9 mouse cellular contexts compared by ENCODE assay signal in genomic region chrX:105104175-105104574, GRCm38 (mm10). TPM values are rescaled to one million over a fixed set of nuclear protein-coding genes. Genes with fewer than 3 reads are reported as not detected.
DNase-seq lines count a peak whose midpoint lies in the region; ATAC-seq lines count a peak whose summit lies in the region.
"Had no signal": no experiment of that assay in that cellular context is flagged by ENCODE, and none has a peak within 500 bp of the region (broad histone marks: within the 10 kb centered on the region; RNA-seq: fewer than 3 reads in every experiment).

No protein-coding gene starts in this region.

- no peak overlapping the region for H3K4me3 ChIP-seq in hindbrain, embryonic 16.5 days (ENCODE audit: low read length)
- H3K4me3 ChIP-seq in hindbrain, embryonic 12.5 days = no peak overlapping the region
- H3K4me3 ChIP-seq: embryonic facial prominence, embryonic 12.5 days had no signal

- no peaks in the 10 kb centered on the region for H3K4me1 ChIP-seq in hindbrain, embryonic 16.5 days (ENCODE audit: control insufficient read depth, insufficient read depth, low read depth, low read length)
- no peaks in the 10 kb centered on the region for H3K4me1 ChIP-seq in hindbrain, embryonic 12.5 days
- H3K4me1 ChIP-seq: embryonic facial prominence, embryonic 12.5 days had no signal

- H3K4me2 ChIP-seq in hindbrain, embryonic 16.5 days (ENCODE audit: low read length) = no peak overlapping the region
- no peak overlapping the region for H3K4me2 ChIP-seq in hindbrain, embryonic 12.5 days (replicated peaks)
- H3K4me2 ChIP-seq: embryonic facial prominence, embryonic 12.5 days had no signal

- ATAC-seq in hindbrain, embryonic 16.5 days = peak; percentile 52; the same call in 1 of the 2 replicates
- ATAC-seq in hindbrain, embryonic 12.5 days (ENCODE audit: low FRiP score) = no peak
- peak; percentile 76 for ATAC-seq in megakaryocyte progenitor cell, adult 5-6 weeks (replicated peaks; ENCODE audit: poor library complexity)

- DNase-seq in urinary bladder, postnatal 25 days (ENCODE audit: low spot score) = peak; percentile 12
- DNase-seq in urinary bladder, postnatal 4 days (ENCODE audit: low spot score in 2 of 2) = no peak
- peak; percentile 46 for DNase-seq in c-Kit-positive CD71-positive TER-119-negative erythroid progenitor cells, embryonic 14.5 days (ENCODE audit: low read depth)
- DNase-seq in gastrocnemius, postnatal 10 days = no peak
- no peak for DNase-seq in frontal cortex, postnatal 14 days (ENCODE audit: low spot score in 2 of 2)

- WGBS in hindbrain, embryonic 16.5 days = 39% methylated on average over 5 of the region's 5 CpGs
- WGBS in hindbrain, embryonic 12.5 days = 47% methylated on average over 5 of the region's 5 CpGs

- H3K9me3 ChIP-seq in hindbrain, embryonic 16.5 days (ENCODE audit: control insufficient read depth, low read length) = no peaks in the 10 kb centered on the region
- H3K9me3 ChIP-seq in hindbrain, embryonic 12.5 days (replicated peaks) = no peaks in the 10 kb centered on the region
- H3K9me3 ChIP-seq: embryonic facial prominence, embryonic 12.5 days had no signal

- no peaks in the 10 kb centered on the region for H3K36me3 ChIP-seq in hindbrain, embryonic 16.5 days (ENCODE audit: control insufficient read depth, insufficient read depth, low read length)
- 0 out of 2 replicates have a peak, but pooled peaks cover 5% of the 10 kb centered on the region for H3K36me3 ChIP-seq in hindbrain, embryonic 12.5 days
- H3K36me3 ChIP-seq: embryonic facial prominence, embryonic 12.5 days had no signal

- no peak overlapping the region for H3K9ac ChIP-seq in hindbrain, embryonic 16.5 days (ENCODE audit: low read depth, low read length)
- no peak overlapping the region for H3K9ac ChIP-seq in hindbrain, embryonic 12.5 days
- H3K9ac ChIP-seq: embryonic facial prominence, embryonic 12.5 days had no signal

- H3K27me3 ChIP-seq in hindbrain, embryonic 16.5 days (replicated peaks; ENCODE audit: control insufficient read depth, insufficient read depth, low read length) = no peaks in the 10 kb centered on the region; the same call in 1 of the 2 replicates
- H3K27me3 ChIP-seq in hindbrain, embryonic 12.5 days = peaks cover 2% of the 10 kb centered on the region; the same call in 1 of the 2 replicates
- H3K27me3 ChIP-seq: embryonic facial prominence, embryonic 12.5 days had no signal

- H3K27ac ChIP-seq in hindbrain, embryonic 16.5 days (ENCODE audit: low read depth, low read length) = no peak overlapping the region
- no peak overlapping the region for H3K27ac ChIP-seq in hindbrain, embryonic 12.5 days
- H3K27ac ChIP-seq: embryonic facial prominence, embryonic 12.5 days had no signal

RNA-seq across cellular contexts. Expression of gene Magee1, which starts 16.0 kb away (rescaled TPM):
- polyA plus RNA-seq in hindbrain, embryonic 16.5 days (2015; fragmentation: Nextera tagmentation; extraction: Ambion mirVana) = 266 and 274 TPM in 2 replicates
- polyA plus RNA-seq in hindbrain, embryonic 12.5 days (2016; fragmentation: Nextera tagmentation; extraction: Ambion mirVana) = 90.3 and 92.9 TPM in 2 replicates
- total RNA-seq in megakaryocyte progenitor cell, adult 5-6 weeks (2015) = 0.54 and 0.89 TPM in 2 replicates
- total RNA-seq in megakaryocyte progenitor cell, adult 5-6 weeks (2017) = 0.37 and 0.84 TPM in 2 replicates
- total RNA-seq in gastrocnemius, postnatal 10 days (2021) = 1 to 10 TPM; 4.1 to 6.0 TPM

RNA-seq across cellular contexts. Expression of gene Pbdc1, which starts 24.6 kb away (rescaled TPM):
- 30.0 and 30.4 TPM in 2 replicates for polyA plus RNA-seq in hindbrain, embryonic 16.5 days (2015; fragmentation: Nextera tagmentation; extraction: Ambion mirVana)
- 45.6 and 51.5 TPM in 2 replicates for polyA plus RNA-seq in hindbrain, embryonic 12.5 days (2016; fragmentation: Nextera tagmentation; extraction: Ambion mirVana)
- 50.8 and 52.7 TPM in 2 replicates for total RNA-seq in megakaryocyte progenitor cell, adult 5-6 weeks (2015)
- total RNA-seq in megakaryocyte progenitor cell, adult 5-6 weeks (2017) = 56.9 and 58.4 TPM in 2 replicates
- total RNA-seq in gastrocnemius, postnatal 10 days (2021) = 10 to 100 TPM in 1 of 2 experiments, 1 to 10 TPM in 1; 8.4 to 12.3 TPM

Comparison
In these comparisons a context has a peak if more than half of its experiments do, and no peak if none do; other contexts are left out.
1. DNase-seq: peak in urinary bladder, postnatal 25 days (single experiment) and c-Kit-positive CD71-positive TER-119-negative erythroid progenitor cells, embryonic 14.5 days (single experiment); none in urinary bladder, postnatal 4 days (0 of 2), gastrocnemius, postnatal 10 days (single experiment) and frontal cortex, postnatal 14 days (0 of 2).